Mouse (Mus musculus) lung, embryonic 14.5 days (tissue): Measurements from ENCODE around the gene Stk11ip. TPM values are rescaled to one million over a fixed set of nuclear protein-coding genes. Genes with fewer than 3 reads are reported as not detected.

Experiments used
- ATAC-seq: fragments of 200-750 bp; cut with Nextera tagmentation; 2 replicates; pipeline ENCODE4 v1.8.0; 2017; ENCODE audit warnings: mild to moderate bottlenecking, moderate TSS enrichment, moderate library complexity; ENCODE audit not compliant: insufficient read depth
- DNase-seq: peaks from one replicate; pipeline ENCODE4 v3.0.0-alpha.2; 2015
- H3K27ac ChIP-seq: fragments of 300-500 bp; sonication (generic); 2 replicates; pipeline ENCODE4 v1.5.1; 2014; ENCODE audit warnings: low read depth, mild to moderate bottlenecking, moderate library complexity
- H3K27me3 ChIP-seq: fragments of 300-500 bp; sonication (generic); 2 replicates; pipeline ENCODE4 v1.6.1; 2014; ENCODE audit warnings: low read length, control low read depth; ENCODE audit not compliant: insufficient read depth
- H3K36me3 ChIP-seq: fragments of 300-500 bp; sonication (generic); 2 replicates; pipeline ENCODE4 v1.6.1; 2014; ENCODE audit warnings: control low read depth; ENCODE audit not compliant: insufficient read depth
- H3K4me1 ChIP-seq: fragments of 300-500 bp; sonication (generic); 2 replicates; pipeline ENCODE4 v1.6.1; 2014; ENCODE audit warnings: antibody characterized with exemption, control low read depth; ENCODE audit not compliant: insufficient read depth
- H3K4me2 ChIP-seq: fragments of 300-500 bp; sonication (generic); 2 replicates; pipeline ENCODE4 v1.6.1; 2014; ENCODE audit warnings: mild to moderate bottlenecking
- H3K4me3 ChIP-seq: fragments of 300-500 bp; sonication (generic); 2 replicates; pipeline ENCODE4 v1.5.1; 2014; ENCODE audit warnings: low read depth, low read length
- H3K9ac ChIP-seq: fragments of 300-500 bp; sonication (generic); 2 replicates; pipeline ENCODE4 v1.6.1; 2014
- H3K9me3 ChIP-seq: fragments of 300-500 bp; sonication (generic); 2 replicates; pipeline ENCODE4 v1.6.1; 2016; ENCODE audit warnings: low read depth, low read length, control low read depth
- CTCF ChIP-seq: IDR thresholded peaks from 2 replicates; pipeline ENCODE4 v1.5.1; 2016; ENCODE audit warnings: antibody characterized with exemption, low read depth
- WGBS: fragments of 180-500 bp; shearing (Covaris S2); extraction: QIAGEN DNeasy Blood & Tissue Kit; methylation state at CpG from one replicate; pipeline ENCODE4 v1.1.7; 2014; 5-methylcytosine and 5-hydroxymethylcytosine counted together
- polyA plus RNA-seq: library from polyadenylated mRNA; unstranded; fragments of >200 nt; fragmentation: Nextera tagmentation; extraction: Ambion mirVana; gene quantifications from 2 replicates; pipeline ENCODE4 v1.2.1, GENCODE M21; 2014

Gene Stk11ip
- polyA plus RNA-seq, 1 experiment from 2014 or later: 19.0 TPM

DNA sequence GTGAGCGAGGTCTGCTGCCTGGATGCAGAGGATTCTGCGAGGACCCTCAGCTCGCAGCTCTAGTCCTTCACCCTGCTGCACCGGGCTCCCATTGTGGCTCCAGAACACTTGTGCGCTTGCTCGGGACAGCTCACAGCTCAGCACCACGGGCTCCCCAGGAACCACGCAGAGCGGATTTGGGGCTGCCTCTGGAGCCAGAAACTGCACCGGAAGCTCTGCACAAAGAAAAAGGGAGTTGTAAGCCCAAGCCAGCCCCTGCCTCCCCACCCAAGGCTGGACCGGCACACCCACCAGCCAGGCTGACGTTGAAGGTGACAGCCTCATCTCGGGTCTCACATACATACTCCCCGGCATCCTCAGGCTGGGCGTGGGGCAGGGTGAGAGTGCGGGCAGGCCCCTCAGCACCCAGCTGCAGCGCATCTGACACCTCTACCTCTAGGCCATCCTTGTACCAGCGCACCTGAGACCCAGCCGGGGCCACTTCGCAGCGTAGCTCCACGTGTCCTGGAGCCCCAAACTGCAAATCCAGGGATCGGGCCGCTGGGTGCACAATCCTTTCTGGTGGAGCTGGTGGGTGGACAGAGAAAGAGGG is 28.7 kb upstream of the Stk11ip start:
- no peak overlapping the region for H3K9ac ChIP-seq
- DNase-seq (no peak), ATAC-seq (no peak)
- peaks cover 10% of the 10 kb centered on the region; the same call in 1 of the 2 replicates for H3K27me3 ChIP-seq
- no peaks in the 10 kb centered on the region for H3K9me3 ChIP-seq
- TF ChIP-seq CTCF: no peak
- peaks cover 5% of the 10 kb centered on the region; the same call in 1 of the 2 replicates for H3K4me1 ChIP-seq
- no peak overlapping the region for H3K4me3 ChIP-seq
- H3K27ac ChIP-seq: no peak overlapping the region
- H3K4me2 ChIP-seq: no peak overlapping the region
- peaks cover 79% of the 10 kb centered on the region for H3K36me3 ChIP-seq
- WGBS: 53% methylated on average over 24 of the region's 24 CpGs

DNA sequence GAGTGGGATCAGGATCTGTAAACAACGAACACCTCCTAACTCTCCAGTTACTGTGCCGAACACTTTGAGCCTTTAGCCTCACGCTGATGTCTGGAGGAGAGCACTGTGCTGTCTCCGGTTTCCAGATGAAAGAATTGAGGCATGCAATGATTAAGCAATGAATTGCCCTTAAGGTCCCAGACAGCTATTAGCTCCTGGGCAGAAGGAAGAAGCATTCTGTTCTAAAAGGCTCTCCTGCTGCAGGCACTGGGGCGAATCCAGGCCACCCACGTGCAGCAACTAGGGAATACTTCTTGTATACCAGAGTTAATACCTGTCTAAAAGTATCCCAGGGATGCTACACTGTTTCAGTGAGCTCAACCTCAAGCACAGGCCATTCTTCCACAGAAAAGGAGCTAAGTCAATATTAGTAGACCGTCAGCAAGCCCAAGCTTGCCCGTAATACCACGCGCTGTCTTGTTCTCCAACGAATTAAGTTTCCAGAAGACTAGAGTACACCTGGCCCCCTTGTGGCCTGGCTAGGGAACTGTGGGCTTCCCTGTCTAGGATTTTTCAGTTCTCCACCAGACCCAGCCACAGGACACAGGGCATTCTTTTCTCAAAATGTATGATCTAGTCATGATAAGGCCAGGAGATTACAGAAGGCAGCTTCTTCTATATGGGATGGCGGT is 26.3 kb upstream of the Stk11ip start:
- no peak overlapping the region for H3K4me2 ChIP-seq
- peak; percentile 87 for TF ChIP-seq CTCF
- H3K36me3 ChIP-seq: peaks cover 88% of the 10 kb centered on the region
- no peaks in the 10 kb centered on the region for H3K27me3 ChIP-seq
- H3K4me3 ChIP-seq: no peak overlapping the region
- no peaks in the 10 kb centered on the region for H3K9me3 ChIP-seq
- ATAC-seq (peak; percentile 39; the same call in 1 of the 2 replicates), DNase-seq (peak; percentile 83)
- WGBS: 60% methylated on average over 12 of the region's 12 CpGs
- no peaks in the 10 kb centered on the region for H3K4me1 ChIP-seq
- H3K9ac ChIP-seq: no peak overlapping the region
- H3K27ac ChIP-seq: no peak overlapping the region

DNA sequence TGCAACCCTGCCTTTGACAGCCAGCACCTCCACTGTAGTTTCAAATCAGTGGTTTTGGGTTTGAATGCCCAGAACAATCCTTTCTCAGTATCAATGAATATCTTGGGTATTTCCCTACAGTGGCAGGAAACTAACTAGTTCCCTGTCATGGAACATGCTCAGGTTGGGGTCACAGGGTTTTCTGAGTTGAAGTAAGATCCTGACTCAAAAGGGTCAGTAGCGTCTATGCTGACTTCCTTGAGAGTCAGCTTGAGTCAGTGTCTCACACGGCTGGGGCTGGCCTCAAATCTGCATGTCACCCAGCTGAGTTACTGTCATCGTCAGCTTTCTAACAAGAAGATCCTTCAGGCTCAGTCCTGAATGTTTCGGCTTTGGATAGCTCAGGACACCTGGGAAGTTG is 22.4 kb upstream of the Stk11ip start:
- Histone ChIP-seq H3K4me3 (no peak overlapping the region), H3K27me3 (no peaks in the 10 kb centered on the region), H3K4me1 (0 out of 2 replicates have a peak, but pooled peaks cover 2% of the 10 kb centered on the region), H3K36me3 (peaks cover 89% of the 10 kb centered on the region), H3K27ac (no peak overlapping the region), H3K9ac (no peak overlapping the region), H3K4me2 (no peak overlapping the region), H3K9me3 (no peaks in the 10 kb centered on the region)
- TF ChIP-seq CTCF: no peak
- DNase-seq: no peak
- no peak for ATAC-seq
- WGBS: 77% methylated on average over 4 of the region's 4 CpGs

DNA sequence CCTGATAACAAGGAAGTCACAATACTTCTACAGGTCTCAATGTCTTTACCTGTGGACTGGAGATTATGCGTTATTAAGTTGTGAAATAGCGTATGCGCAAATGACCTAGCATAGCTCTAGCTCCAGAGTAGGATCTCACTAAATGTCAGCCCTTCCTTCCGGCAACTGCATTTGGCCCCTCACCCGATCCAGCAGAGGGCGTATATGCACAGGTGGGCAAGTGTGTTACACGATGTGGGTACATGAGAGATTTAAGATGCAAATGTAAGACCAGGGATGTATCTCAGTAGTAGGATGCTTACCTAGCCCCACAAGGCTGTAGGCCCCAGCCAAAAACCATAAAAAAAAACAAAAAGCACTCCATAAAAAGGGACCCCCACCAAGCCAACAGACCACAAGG is 21.9 kb upstream of the Stk11ip start:
- no peaks in the 10 kb centered on the region for H3K9me3 ChIP-seq
- H3K27ac ChIP-seq: no peak overlapping the region
- peaks cover 8% of the 10 kb centered on the region; the same call in 1 of the 2 replicates for H3K4me1 ChIP-seq
- no peak overlapping the region for H3K4me3 ChIP-seq
- ATAC-seq (no peak), DNase-seq (no peak)
- peak; percentile 51 for TF ChIP-seq CTCF
- H3K4me2 ChIP-seq: no peak overlapping the region
- H3K9ac ChIP-seq: no peak overlapping the region
- H3K27me3 ChIP-seq: no peaks in the 10 kb centered on the region
- 78% methylated on average over 7 of the region's 7 CpGs for WGBS
- H3K36me3 ChIP-seq: peaks cover 94% of the 10 kb centered on the region

DNA sequence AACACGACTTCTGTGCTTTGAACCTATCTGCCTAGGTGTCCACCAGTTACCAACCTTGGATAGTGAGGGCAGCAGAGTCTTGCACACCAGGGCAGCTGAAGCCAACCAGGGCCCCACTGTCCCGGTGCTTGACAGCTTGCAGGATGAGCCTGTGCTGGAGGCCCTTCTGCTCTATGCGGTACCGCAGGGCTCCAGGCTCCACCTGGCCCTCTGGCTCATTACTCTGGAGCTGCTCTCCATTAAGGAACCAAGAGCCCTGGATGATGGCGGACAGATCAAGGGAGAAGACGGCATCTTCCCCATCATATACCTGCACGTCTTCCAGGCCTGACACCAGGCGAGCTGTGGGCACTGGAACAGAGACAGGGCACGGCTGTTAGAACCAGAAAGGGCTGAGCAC is 19.4 kb upstream of the Stk11ip start:
- H3K4me2 ChIP-seq: no peak overlapping the region
- H3K4me3 ChIP-seq: no peak overlapping the region
- no peaks in the 10 kb centered on the region for H3K9me3 ChIP-seq
- no peak overlapping the region for H3K27ac ChIP-seq
- peaks cover 77% of the 10 kb centered on the region for H3K36me3 ChIP-seq
- no peaks in the 10 kb centered on the region for H3K27me3 ChIP-seq
- no peak for TF ChIP-seq CTCF
- peaks cover 12% of the 10 kb centered on the region for H3K4me1 ChIP-seq
- no peak overlapping the region for H3K9ac ChIP-seq
- DNase-seq: no peak
- WGBS: 92% methylated on average over 9 of the region's 9 CpGs
- ATAC-seq: no peak

DNA sequence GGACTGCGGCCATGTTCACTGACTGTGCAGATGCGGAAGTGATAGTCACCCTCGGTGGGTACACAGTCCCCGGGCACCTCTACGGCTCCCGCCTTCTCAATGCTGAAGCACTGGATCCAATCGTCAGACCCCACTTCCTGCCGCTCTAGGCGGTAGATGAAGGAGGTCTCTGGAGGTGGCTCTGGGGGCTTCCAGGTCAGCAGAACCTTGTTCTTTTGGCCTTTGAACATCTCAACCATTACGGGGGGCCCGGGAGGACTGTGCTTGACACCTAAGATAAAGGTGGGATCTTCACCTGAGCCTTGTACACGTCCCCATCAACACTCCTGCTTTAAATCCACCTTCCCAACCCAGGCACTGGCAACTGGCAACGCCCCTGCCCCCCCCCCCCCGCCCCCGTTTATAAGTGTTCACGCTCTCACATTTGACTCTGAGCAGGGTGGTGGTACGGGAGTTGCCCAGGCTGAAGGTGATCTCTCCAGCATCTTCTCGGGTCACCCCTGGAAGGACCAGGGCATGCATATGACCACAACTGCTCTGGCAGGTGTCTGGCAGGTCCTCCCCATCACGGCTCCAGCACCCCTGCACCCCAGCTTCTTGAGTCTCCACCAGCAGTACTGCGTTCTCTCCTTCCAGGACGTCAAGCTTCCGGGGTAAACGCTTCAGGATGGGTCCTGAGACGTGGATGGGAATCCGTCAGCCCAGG is 18.2 kb upstream of the Stk11ip start:
- Histone ChIP-seq H3K9me3 (no peaks in the 10 kb centered on the region), H3K4me1 (peaks cover 16% of the 10 kb centered on the region), H3K9ac (no peak overlapping the region), H3K4me3 (no peak overlapping the region), H3K27me3 (no peaks in the 10 kb centered on the region), H3K36me3 (peaks cover 65% of the 10 kb centered on the region), H3K4me2 (peak overlapping the region; percentile 95), H3K27ac (no peak overlapping the region)
- no peak for ATAC-seq
- TF ChIP-seq CTCF: no peak
- WGBS: 85% methylated on average over 24 of the region's 25 CpGs
- no peak for DNase-seq

DNA sequence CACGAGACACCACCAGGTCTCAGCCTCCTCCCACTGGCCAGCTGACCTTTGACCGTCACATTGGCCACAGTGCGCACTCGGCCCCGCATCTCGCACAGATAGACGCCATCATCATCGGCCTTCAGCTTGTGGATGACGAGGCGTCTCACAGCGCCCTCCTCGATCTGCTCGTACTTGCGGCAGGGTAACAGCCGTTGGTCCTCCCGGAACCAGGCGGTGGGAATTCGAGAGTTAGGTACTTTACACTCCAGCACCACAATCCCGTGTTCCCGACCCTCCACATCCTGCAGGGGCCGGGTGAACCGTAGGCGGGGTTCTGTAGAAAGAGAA is 17.7 kb upstream of the Stk11ip start:
- DNase-seq (no peak), ATAC-seq (no peak)
- no peak overlapping the region for H3K27ac ChIP-seq
- no peak for TF ChIP-seq CTCF
- WGBS: 73% methylated on average over 23 of the region's 23 CpGs
- no peaks in the 10 kb centered on the region for H3K27me3 ChIP-seq
- peaks cover 16% of the 10 kb centered on the region for H3K4me1 ChIP-seq
- no peaks in the 10 kb centered on the region for H3K9me3 ChIP-seq
- peak overlapping the region; percentile 9; the same call in 1 of the 2 replicates for H3K9ac ChIP-seq
- H3K36me3 ChIP-seq: peaks cover 60% of the 10 kb centered on the region
- H3K4me3 ChIP-seq: peak overlapping the region; percentile 91
- peak overlapping the region; percentile 95 for H3K4me2 ChIP-seq
